Mouse (Mus musculus) embryonic fibroblast, embryonic 13.5 days (primary cell): ENCODE results near the gene Zfp451. TPM values are rescaled to one million over a fixed set of nuclear protein-coding genes. Genes with fewer than 3 reads are reported as not detected.
A peak's percentile ranks its signal among the peaks of the same experiment; 100 is the strongest.
"Not testable (repeated sequence)": the region's sequence is repeated elsewhere in the genome, so short reads cannot be mapped to it uniquely, and the experiment has no call there.

Experiments used
- H3K27ac ChIP-seq: 2 replicates; pipeline ENCODE4 v1.5.1; 2012; ENCODE audit warnings: low read length, control low read depth, inconsistent platforms; ENCODE audit not compliant: insufficient read depth
- H3K4me1 ChIP-seq: 2 replicates; pipeline ENCODE4 v1.6.1; 2011; ENCODE audit warnings: low read length; ENCODE audit not compliant: control insufficient read depth, insufficient read depth
- H3K4me3 ChIP-seq: 2 replicates; pipeline ENCODE4 v1.5.1; 2011; ENCODE audit warnings: mild to moderate bottlenecking, control low read depth, low read length; ENCODE audit not compliant: insufficient read depth
- CTCF ChIP-seq: IDR thresholded peaks from 2 replicates; pipeline ENCODE4 v1.5.1; 2011; ENCODE audit warnings: mild to moderate bottlenecking, control low read depth, low read length, moderate library complexity, borderline replicate concordance; ENCODE audit not compliant: insufficient read depth
- POLR2A ChIP-seq: IDR thresholded peaks from 2 replicates; pipeline ENCODE4 v1.6.1; 2011; ENCODE audit warnings: low read depth, mild to moderate bottlenecking, control low read depth, low read length, moderate library complexity
- polyA plus RNA-seq: library from polyadenylated mRNA; stranded (reverse); fragments of >200 nt; gene quantifications from 2 replicates; pipeline ENCODE4 v1.2.4, GENCODE M21; 2011; ENCODE audit warnings: low read depth; ENCODE audit not compliant: missing spikeins, insufficient read length

Zfp451 gene
- polyA plus RNA-seq, 1 experiment, result 51.1 TPM

DNA sequence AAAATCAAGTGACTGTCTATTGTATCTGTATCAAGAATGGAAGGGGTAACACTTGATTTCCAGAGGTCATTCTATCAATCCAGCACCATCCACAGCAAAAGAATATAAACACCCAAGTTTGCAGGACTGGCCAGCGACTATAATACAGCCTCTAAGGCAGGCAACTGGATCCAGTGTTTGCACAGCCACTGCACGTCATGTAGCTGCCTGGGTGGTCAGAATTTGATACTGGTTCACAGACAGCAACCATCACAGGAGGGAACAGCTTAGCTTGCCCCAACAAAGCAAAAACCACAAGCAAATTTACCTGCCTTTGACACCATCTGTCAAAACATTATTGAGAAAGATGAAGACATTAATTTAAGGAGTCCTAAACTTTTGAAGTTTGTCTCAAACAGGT lies 50.6 kb downstream of the Zfp451 start:
- TF ChIP-seq CTCF (no peak), POLR2A (no peak)

DNA sequence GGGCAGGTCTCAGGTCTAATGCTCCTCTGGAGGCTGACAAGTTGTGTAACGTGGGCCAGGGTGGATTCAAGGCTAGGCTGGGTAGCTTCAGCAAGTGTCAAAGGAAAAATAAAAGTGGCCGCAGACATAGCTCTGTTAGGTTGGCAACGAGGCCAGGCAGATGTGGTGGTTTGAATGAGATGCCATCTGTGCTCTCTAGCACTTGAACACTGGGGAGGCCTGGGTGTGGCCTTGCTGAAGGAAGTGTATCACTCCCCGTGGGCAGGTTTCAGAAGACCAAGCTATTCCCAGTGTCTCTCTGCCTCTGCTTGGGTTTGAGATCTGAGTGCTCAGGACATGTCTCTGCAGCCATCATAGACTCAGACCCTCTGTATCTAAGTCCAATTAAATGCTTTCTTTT lies 55.9 kb downstream of the Zfp451 start:
- Histone ChIP-seq H3K4me1 (peaks cover 4% of the 10 kb centered on the region; the same call in 1 of the 2 replicates), H3K4me3 (no peak overlapping the region), H3K27ac (peak overlapping the region; percentile 53; the same call in 1 of the 2 replicates)
- TF ChIP-seq CTCF (no peak), POLR2A (no peak)

More for the DNA sequence above, 50.6 kb downstream of the Zfp451 start:
- H3K4me1 ChIP-seq, result no peaks in the 10 kb centered on the region
- no peak overlapping the region for H3K27ac ChIP-seq
- H3K4me3 ChIP-seq, result no peak overlapping the region

DNA sequence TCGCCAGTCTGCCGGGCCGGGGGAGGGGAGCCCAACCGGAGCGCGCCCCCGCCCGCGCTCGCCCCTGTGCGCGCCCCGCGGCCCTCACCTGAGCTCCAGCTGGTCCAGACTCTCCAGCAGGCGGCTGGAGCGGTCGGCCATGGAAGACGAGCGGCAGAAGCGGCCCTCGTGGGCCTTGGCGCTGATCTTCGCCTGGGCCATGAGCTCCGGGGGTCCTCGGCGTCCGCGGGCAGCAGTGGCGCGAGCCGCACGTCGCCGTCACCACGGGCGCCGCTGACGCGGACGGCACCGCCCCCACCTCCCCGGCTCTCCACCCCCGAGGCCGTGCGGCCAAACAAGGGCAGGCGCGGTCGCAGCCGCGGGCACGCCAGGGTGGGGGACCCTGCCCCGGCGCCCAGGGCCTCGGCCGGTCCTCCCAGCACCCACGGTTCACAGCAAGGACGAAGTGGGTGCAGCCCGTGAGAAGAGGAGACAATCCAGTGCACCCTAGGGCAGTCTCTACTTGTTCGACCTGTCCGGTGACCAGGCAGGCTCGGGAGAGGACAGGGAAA lies 56.8 kb downstream of the Zfp451 start, which contains the start of gene Bag2:
Gene Bag2, minus strand, starts transcription at position 305 of the 551 bp plus-strand sequence.
- TF ChIP-seq CTCF (no peak), POLR2A (peak; percentile 44; the same call in 1 of the 2 replicates)
- H3K27ac ChIP-seq, result peak within 1 kb of the TSS; percentile 53
- H3K4me1 ChIP-seq, result peaks cover 4% of the 10 kb centered on the region; the same call in 1 of the 2 replicates
- peak within 1 kb of the TSS; percentile 53 for H3K4me3 ChIP-seq

DNA sequence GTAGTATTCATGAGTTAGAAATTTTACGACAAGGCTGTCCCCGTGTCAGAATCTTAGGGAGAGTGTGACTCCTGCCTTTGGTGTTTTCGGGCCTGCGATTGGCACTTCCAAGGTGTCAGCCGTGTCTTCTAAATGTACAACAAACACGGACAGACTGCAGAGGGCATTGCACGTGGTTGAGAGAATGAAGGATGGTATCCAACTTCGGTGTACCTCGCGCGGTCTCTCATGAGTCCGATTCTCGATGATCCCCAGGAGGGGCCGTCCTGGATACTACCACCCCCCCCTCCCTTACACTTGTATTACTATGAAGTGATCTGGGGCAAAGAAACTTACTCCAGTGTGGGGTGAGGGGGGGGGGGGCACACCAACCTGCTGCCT lies 57.4 kb downstream of the Zfp451 start:
- Histone ChIP-seq H3K4me3 (peak overlapping the region; percentile 53), H3K4me1 (peaks cover 4% of the 10 kb centered on the region; the same call in 1 of the 2 replicates), H3K27ac (peak overlapping the region; percentile 53)
- TF ChIP-seq POLR2A (no peak), CTCF (no peak)

DNA sequence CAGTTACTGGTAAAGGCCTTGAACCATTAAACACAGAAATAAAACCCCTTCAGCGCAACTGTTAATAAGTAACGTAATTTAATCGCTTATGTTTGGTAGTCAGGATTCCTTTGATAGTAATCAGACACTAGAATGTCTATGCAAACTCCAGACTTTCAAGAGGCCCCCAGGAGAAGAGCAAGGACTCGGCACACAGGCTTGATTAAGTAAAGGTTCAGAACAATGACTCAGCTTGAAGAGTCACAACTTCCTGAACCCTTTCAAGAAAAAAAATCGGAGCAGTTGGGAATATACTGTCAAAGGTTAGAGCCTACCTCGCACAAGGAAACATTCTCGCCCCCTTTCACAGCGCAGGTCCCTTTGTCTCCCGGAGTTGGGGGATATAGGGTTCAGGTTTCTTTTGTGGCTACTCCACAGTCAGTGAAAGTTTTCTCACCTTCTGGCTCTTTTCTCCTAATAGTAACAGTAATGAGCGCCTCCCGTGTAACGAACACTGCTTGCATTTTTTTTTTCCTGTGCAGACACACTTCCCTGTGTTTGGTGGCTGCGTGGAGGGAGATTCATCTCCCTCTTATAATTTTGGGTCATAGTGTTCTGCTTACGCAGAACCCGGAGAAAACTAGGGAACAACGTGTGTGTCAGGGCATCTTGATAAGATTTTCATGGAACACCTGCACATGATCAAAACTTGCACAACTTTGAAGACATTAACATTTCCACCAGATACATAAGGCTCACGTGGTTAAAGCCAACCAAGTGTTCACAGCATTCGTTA lies 58.0 kb downstream of the Zfp451 start:
- peak overlapping the region; percentile 53 for H3K27ac ChIP-seq
- peak overlapping the region; percentile 53 for H3K4me3 ChIP-seq
- TF ChIP-seq CTCF (no peak), POLR2A (no peak)
- peaks cover 4% of the 10 kb centered on the region; the same call in 1 of the 2 replicates for H3K4me1 ChIP-seq

DNA sequence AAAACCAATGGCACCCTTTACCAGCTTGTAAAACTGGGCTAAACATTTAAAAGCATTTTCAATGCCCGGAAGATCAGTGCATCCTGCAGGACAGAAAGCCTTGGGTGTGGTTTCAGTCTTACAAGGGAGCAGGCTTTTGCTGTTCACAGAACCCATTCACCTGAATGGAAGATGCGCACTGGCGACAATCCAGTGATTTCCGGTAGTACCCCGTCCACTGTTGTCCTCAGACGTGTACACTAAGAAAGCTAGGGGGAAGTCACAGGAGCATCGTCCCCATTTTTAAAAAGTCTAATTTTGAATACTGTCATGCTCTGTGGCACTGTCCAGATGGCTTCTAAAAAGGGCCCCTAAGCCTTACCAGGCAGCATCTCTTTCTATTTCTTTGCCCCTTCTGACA lies 58.6 kb downstream of the Zfp451 start:
- no peak for TF ChIP-seq CTCF
- no peak for TF ChIP-seq POLR2A
- peak overlapping the region; percentile 53 for H3K4me3 ChIP-seq
- H3K4me1 ChIP-seq, result peaks cover 4% of the 10 kb centered on the region; the same call in 1 of the 2 replicates
- peak overlapping the region; percentile 53 for H3K27ac ChIP-seq

DNA sequence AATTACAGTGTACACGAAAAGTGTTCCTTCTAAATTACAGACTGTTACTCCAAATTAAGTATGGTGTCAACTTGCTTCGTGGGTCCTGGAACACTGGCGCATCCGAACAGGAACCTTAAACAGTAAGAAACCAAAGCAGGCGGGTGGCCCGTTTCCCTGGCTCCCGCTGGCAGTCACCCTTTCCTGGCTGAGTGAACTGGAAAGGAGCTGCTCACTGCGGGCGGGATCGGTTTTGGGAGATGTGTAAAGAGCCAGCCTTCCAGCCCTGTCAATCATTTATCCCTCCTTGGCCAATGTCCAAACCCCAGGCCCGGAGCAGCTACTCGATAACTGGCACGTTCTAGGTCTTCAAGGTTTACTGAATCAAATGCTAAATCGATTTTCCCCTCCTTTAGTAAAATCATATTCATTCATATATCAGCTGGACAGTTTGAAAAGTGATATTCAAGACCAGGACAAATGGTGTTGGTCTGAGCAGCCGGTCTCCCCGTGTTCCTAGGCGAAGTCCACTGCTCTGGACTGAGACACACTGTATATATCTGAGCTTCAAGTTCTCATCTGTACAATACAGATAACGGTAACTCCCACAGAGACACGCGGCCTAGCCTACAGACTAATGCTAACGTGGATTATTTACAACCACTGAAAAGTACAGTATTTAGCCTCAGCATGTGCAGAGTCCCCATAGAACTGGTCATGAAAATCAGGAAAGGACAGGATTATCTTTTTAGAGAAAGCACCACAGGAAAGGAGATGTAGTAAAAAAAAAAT lies 59.2 kb downstream of the Zfp451 start:
- Histone ChIP-seq H3K4me1 (peaks cover 4% of the 10 kb centered on the region; the same call in 1 of the 2 replicates), H3K4me3 (no peak overlapping the region), H3K27ac (no peak overlapping the region)
- TF ChIP-seq POLR2A, result no peak
- no peak for TF ChIP-seq CTCF

DNA sequence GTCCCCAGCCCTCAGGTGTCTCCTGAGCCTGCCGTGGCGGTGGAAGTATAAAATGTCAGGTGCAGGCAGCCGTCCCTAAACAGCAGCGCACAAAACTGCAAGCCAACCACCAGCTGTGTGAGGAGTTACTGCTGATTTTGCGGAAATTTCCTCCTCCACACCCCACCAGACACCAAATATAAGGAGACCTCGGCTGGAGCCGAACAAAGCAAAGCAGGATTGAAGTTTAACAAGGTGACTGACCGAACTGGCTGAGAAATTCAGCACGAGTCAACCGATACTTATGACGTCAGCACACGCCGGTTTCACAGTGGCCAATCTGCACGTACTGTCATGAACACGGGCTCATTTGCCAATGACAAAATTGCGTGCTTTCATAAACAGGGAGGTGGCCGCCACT lies 60.3 kb downstream of the Zfp451 start:
- no peak for TF ChIP-seq POLR2A
- no peak for TF ChIP-seq CTCF
- no peak overlapping the region for H3K27ac ChIP-seq

DNA sequence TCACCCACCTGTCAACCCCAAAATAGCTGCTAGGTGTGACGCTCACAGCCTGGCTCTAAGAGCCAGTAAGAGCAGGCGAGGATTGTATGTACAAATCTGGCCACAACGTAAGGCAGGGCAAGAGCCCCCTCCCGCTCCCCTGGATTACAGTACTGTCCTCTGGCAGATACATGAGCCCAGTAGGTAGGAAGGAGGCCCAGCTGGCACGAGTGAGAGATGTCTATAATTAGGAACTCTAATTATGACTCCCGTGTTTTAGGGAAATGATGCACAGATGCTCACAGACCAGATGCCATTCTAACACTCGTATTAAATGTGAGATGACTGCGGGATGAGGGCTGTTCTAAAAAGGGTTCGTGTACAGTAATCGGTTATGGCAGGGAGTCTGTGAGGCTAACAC lies 63.1 kb downstream of the Zfp451 start:
- TF ChIP-seq CTCF, result no peak
- TF ChIP-seq POLR2A, result no peak
- Histone ChIP-seq H3K4me1 (no peaks in the 10 kb centered on the region), H3K4me3 (no peak overlapping the region), H3K27ac (no peak overlapping the region)

More for the DNA sequence above, 60.3 kb downstream of the Zfp451 start:
- H3K4me1 ChIP-seq, result peaks cover 4% of the 10 kb centered on the region; the same call in 1 of the 2 replicates
- H3K4me3 ChIP-seq, result no peak overlapping the region

DNA sequence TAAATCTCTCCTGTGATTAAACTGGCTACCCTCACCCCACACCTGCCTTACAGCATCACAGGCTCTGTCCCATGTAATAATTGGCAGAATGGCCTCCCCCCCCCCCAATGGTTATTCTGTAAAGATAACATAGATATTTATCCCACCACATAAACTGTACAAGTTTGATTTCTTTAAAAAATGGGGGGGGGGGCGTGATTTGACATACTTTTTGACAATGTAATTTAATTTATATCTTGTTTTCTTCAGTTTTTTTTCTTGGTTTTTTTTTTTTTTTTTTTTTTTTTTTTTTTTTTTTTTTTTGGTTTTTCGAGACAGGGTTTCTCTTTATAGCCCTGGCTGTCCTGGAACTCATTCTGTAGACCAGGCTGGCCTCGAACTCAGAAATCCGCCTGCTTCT lies 64.7 kb downstream of the Zfp451 start:
- not testable (repeated sequence) for H3K27ac ChIP-seq, H3K4me1 ChIP-seq, H3K4me3 ChIP-seq
